Mouse (Mus musculus) brain, embryonic 14.5 days (tissue): Measurements from ENCODE around the gene Serpina3m. TPM values are rescaled to one million over a fixed set of nuclear protein-coding genes. Genes with fewer than 3 reads are reported as not detected.

Experiments
- DNase-seq: peaks from one replicate; pipeline ENCODE4 v3.0.0-alpha.2; 2011; ENCODE audit warnings: low read depth
- CTCF ChIP-seq: fragments of 200-500 bp; IDR thresholded peaks from 2 replicates; pipeline ENCODE4 v1.5.1; 2012; ENCODE audit warnings: inconsistent platforms, mild to moderate bottlenecking, moderate library complexity, borderline replicate concordance; ENCODE audit not compliant: insufficient read depth, insufficient read length; ENCODE audit errors: extremely low read depth
- POLR2A ChIP-seq: fragments of 200-500 bp; IDR thresholded peaks from 2 replicates; pipeline ENCODE4 v1.6.1; 2012; ENCODE audit warnings: mild to moderate bottlenecking, inconsistent platforms, borderline replicate concordance; ENCODE audit not compliant: poor library complexity, insufficient read depth, insufficient read length, severe bottlenecking; ENCODE audit errors: extremely low read depth
- polyA plus RNA-seq: library from polyadenylated mRNA; depleted of rRNA; stranded (reverse); fragments of >200 nt; gene quantifications from 2 replicates; pipeline ENCODE4 v1.2.3, GENCODE M21; 2012

Serpina3m gene
- polyA plus RNA-seq, 1 experiment = not detected

GRCm38 (mm10) chr12:104412507-104412906 lies 74.2 kb downstream of the Serpina3m start:
- no peak for DNase-seq
- TF ChIP-seq POLR2A (no peak), CTCF (no peak)

- no peak for DNase-seq
- TF ChIP-seq CTCF (no peak), POLR2A (no peak)
These were observed 76.3 kb downstream of the Serpina3m start for GRCm38 (mm10) chr12:104414576-104414975.

GRCm38 (mm10) chr12:104415625-104416315 lies 77.5 kb downstream of the Serpina3m start:
- TF ChIP-seq POLR2A (no peak), CTCF (no peak)
- peak; percentile 55 for DNase-seq

GRCm38 (mm10) chr12:104418340-104419135 lies 80.3 kb downstream of the Serpina3m start:
- DNase-seq = peak; percentile 86
- TF ChIP-seq CTCF (peak; percentile 96), POLR2A (no peak)

GRCm38 (mm10) chr12:104419136-104419462 lies 80.8 kb downstream of the Serpina3m start:
- DNase-seq = no peak

GRCm38 (mm10) chr12:104422615-104423392 lies 84.5 kb downstream of the Serpina3m start:
- TF ChIP-seq CTCF (no peak), POLR2A (no peak)
- peak; percentile 30 for DNase-seq

More at GRCm38 (mm10) chr12:104419136-104419462, 80.8 kb downstream of the Serpina3m start:
- TF ChIP-seq CTCF = peak; percentile 65; the same call in 1 of the 2 replicates
- no peak for TF ChIP-seq POLR2A

GRCm38 (mm10) chr12:104425591-104425990 lies 87.3 kb downstream of the Serpina3m start:
- no peak for DNase-seq
- no peak for TF ChIP-seq POLR2A
- TF ChIP-seq CTCF = no peak

- peak; percentile 79 for DNase-seq
- peak; percentile 79 for TF ChIP-seq CTCF
- TF ChIP-seq POLR2A = no peak
These were observed 88.6 kb downstream of the Serpina3m start for GRCm38 (mm10) chr12:104426915-104427314.

GRCm38 (mm10) chr12:104431359-104431758 lies 93.1 kb downstream of the Serpina3m start:
- TF ChIP-seq CTCF (no peak), POLR2A (no peak)
- DNase-seq = peak; percentile 75

- DNase-seq = no peak
- TF ChIP-seq POLR2A (no peak), CTCF (no peak)
These were observed 94.9 kb downstream of the Serpina3m start for GRCm38 (mm10) chr12:104433214-104433613.
